Mouse (Mus musculus): ENCODE measurements at regions not wholly inside any gene's neighbourhood (a gene's known extent, or its start where the extent isn't known, plus 50 kb on each side); places are given as distances from the start of the nearest gene placed in this dataset.

Small RNA genes lying in the stretch of these regions (microRNA-seq; reads per million reads assigned to microRNA genes)
- 0 reads per million in 2 experiments for gene Gm24979

Data from layer of hippocampus, postnatal 10 days (tissue).